8 mouse cellular contexts compared by ENCODE assay signal in the genomic region with DNA sequence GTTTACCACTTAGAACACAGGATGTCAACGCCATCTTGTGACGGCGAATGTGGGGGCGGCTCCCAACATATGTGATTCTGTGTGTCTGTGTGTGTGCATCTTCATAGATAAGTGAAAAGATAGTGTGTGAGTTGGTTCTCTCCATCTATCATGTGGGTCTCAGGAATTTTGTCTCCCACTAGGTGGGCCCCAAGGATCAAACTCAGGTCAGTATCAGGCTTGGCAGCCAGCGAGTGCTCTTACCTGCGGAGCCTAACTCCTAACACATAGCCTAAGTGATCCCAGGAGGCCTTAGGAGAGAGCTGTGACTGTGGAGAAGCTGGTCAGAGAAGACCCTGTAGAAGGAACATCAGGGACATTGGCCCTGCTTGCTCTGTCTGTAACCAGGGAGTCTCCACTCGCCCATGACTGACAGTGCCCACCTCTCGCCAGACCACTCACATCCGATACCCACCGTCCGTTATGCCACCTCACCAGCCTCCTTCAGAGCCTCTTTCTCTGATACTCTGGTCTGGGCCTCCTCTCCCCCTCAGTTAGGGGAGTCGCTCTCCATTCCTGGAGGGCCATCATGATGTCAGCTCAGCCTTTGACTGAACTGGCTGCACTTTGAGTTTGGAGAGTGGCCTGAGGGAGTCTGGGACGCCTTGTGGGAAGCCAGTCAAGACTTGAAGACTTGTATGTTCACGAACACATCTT. TPM values are rescaled to one million over a fixed set of nuclear protein-coding genes. Genes with fewer than 3 reads are reported as not detected.
DNase-seq lines count a peak whose midpoint lies in the region; ATAC-seq and TF ChIP-seq lines count a peak whose summit lies in the region.

No protein-coding gene starts in this region.

- H3K9ac ChIP-seq in hindbrain, embryonic 14.5 days = no peak overlapping the region
- H3K9ac ChIP-seq in midbrain, embryonic 11.5 days (ENCODE audit: low read length) = no peak overlapping the region

- H3K4me3 ChIP-seq in layer of hippocampus, adult 2 months = peak overlapping the region; percentile 33
- peak overlapping the region; percentile 44 for H3K4me3 ChIP-seq in cortical plate, adult 2 months (ENCODE audit: insufficient read depth, low read length)
- H3K4me3 ChIP-seq in hindbrain, embryonic 14.5 days (replicated peaks; ENCODE audit: low read length) = peak overlapping the region; percentile 36
- H3K4me3 ChIP-seq in midbrain, embryonic 11.5 days (ENCODE audit: low read depth, low read length) = peak overlapping the region; percentile 8; the same call in 1 of the 2 replicates

- H3K36me3 ChIP-seq in hindbrain, embryonic 14.5 days (replicated peaks; ENCODE audit: control insufficient read depth, insufficient read depth) = no peaks in the 10 kb centered on the region
- H3K36me3 ChIP-seq in midbrain, embryonic 11.5 days (ENCODE audit: control insufficient read depth, insufficient read depth, low read length) = no peaks in the 10 kb centered on the region

- peak overlapping the region; percentile 78 for H3K27ac ChIP-seq in layer of hippocampus, adult 2 months
- peak overlapping the region; percentile 84 for H3K27ac ChIP-seq in cortical plate, adult 2 months (ENCODE audit: insufficient read depth, low read length)
- peak overlapping the region; percentile 68 for H3K27ac ChIP-seq in hindbrain, embryonic 14.5 days
- no peak overlapping the region for H3K27ac ChIP-seq in midbrain, embryonic 11.5 days (ENCODE audit: low read depth, low read length)

- peak; percentile 41; the same call in 1 of the 2 replicates for ATAC-seq in hindbrain, embryonic 14.5 days (ENCODE audit: low FRiP score)
- ATAC-seq in midbrain, embryonic 11.5 days (ENCODE audit: low FRiP score) = no peak

- H3K4me2 ChIP-seq in hindbrain, embryonic 14.5 days (replicated peaks) = peak overlapping the region; percentile 51
- H3K4me2 ChIP-seq in midbrain, embryonic 11.5 days = peak overlapping the region; percentile 23

- DNase-seq in layer of hippocampus, adult 2 months (ENCODE audit: low spot score in 2 of 2) = no peak
- DNase-seq in layer of hippocampus, postnatal 36 days = no peak
- no peak for DNase-seq in hindbrain, embryonic 14.5 days (ENCODE audit: low spot score)
- no peak for DNase-seq in midbrain, embryonic 11.5 days (ENCODE audit: low spot score, missing footprints)
- no peak for DNase-seq in frontal cortex, postnatal 14 days (ENCODE audit: low spot score in 2 of 2)
- DNase-seq in frontal cortex, adult 2 months (ENCODE audit: extremely low spot score in 1 of 2, low spot score in 1 of 2) = no peak
- no peak for DNase-seq in spleen, adult 12 weeks (ENCODE audit: low spot score)

- peaks cover 4% of the 10 kb centered on the region; the same call in 1 of the 2 replicates for H3K4me1 ChIP-seq in cortical plate, adult 2 months (ENCODE audit: control insufficient read depth, insufficient read depth, low read length)
- peaks cover 14% of the 10 kb centered on the region for H3K4me1 ChIP-seq in hindbrain, embryonic 14.5 days (replicated peaks; ENCODE audit: control insufficient read depth, insufficient read depth, low read length)
- peaks cover 8% of the 10 kb centered on the region for H3K4me1 ChIP-seq in midbrain, embryonic 11.5 days (ENCODE audit: control insufficient read depth, insufficient read depth, low read length)

- no peak for TF ChIP-seq CTCF in layer of hippocampus, adult 2 months (conservative IDR thresholded peaks at IDR 0.05)
- TF ChIP-seq CTCF in cortical plate, adult 2 months (IDR thresholded peaks at IDR 0.05; ENCODE audit: extremely low read depth, insufficient read depth, low read length) = no peak

- WGBS in hindbrain, embryonic 14.5 days = 69% methylated on average over 14 of the region's 14 CpGs
- WGBS in midbrain, embryonic 11.5 days = 83% methylated on average over 14 of the region's 14 CpGs

- H3K27me3 ChIP-seq in hindbrain, embryonic 14.5 days (ENCODE audit: control insufficient read depth, insufficient read depth, low read length) = no peaks in the 10 kb centered on the region
- no peaks in the 10 kb centered on the region for H3K27me3 ChIP-seq in midbrain, embryonic 11.5 days (ENCODE audit: control insufficient read depth, insufficient read depth, low read length)

- no peaks in the 10 kb centered on the region for H3K9me3 ChIP-seq in hindbrain, embryonic 14.5 days (ENCODE audit: control insufficient read depth, low read length)
- H3K9me3 ChIP-seq in midbrain, embryonic 11.5 days (ENCODE audit: control insufficient read depth, low read length) = no peaks in the 10 kb centered on the region

- TF ChIP-seq POLR2A in cortical plate, adult 2 months (IDR thresholded peaks at IDR 0.05; ENCODE audit: extremely low read depth, insufficient read depth, low read length) = no peak

RNA-seq across cellular contexts. Expression of gene Rsg1, which starts 3.1 kb away (rescaled TPM):
- 1 to 10 TPM; 2.5 to 5.4 TPM for total RNA-seq in layer of hippocampus, adult 2 months (2021)
- total RNA-seq in layer of hippocampus, postnatal 36 days (2021) = 1 to 10 TPM; 2.7 to 4.1 TPM
- 3.0 and 3.3 TPM in 2 replicates for polyA plus RNA-seq in cortical plate, adult 2 months (2012; rRNA removed)
- polyA plus RNA-seq in hindbrain, embryonic 14.5 days (2014; fragmentation: Nextera tagmentation; extraction: Ambion mirVana) = 6.0 and 7.6 TPM in 2 replicates
- 5.4 TPM in 2 replicates for polyA plus RNA-seq in midbrain, embryonic 11.5 days (2014; fragmentation: Nextera tagmentation; extraction: Ambion mirVana)
- polyA plus RNA-seq in frontal cortex, adult 2 months (2012; rRNA removed) = 3.4 and 3.8 TPM in 2 replicates

RNA-seq across cellular contexts. Expression of gene Arhgef19, which starts 28.6 kb away (rescaled TPM):
- total RNA-seq in layer of hippocampus, adult 2 months (2021) = 10 to 100 TPM; 15.5 to 16.2 TPM
- 10 to 100 TPM; 15.5 to 15.9 TPM for total RNA-seq in layer of hippocampus, postnatal 36 days (2021)
- 11.8 and 13.2 TPM in 2 replicates for polyA plus RNA-seq in cortical plate, adult 2 months (2012; rRNA removed)
- polyA plus RNA-seq in hindbrain, embryonic 14.5 days (2014; fragmentation: Nextera tagmentation; extraction: Ambion mirVana) = 0.78 and 1.1 TPM in 2 replicates
- polyA plus RNA-seq in midbrain, embryonic 11.5 days (2014; fragmentation: Nextera tagmentation; extraction: Ambion mirVana) = 0.47 and 0.61 TPM in 2 replicates
- polyA plus RNA-seq in frontal cortex, adult 2 months (2012; rRNA removed) = 10.4 and 11.8 TPM in 2 replicates
